Mouse (Mus musculus) left cerebral cortex, adult 18-20 months (tissue): ENCODE results near the gene Ddo. TPM values are rescaled to one million over a fixed set of nuclear protein-coding genes. Genes with fewer than 3 reads are reported as not detected.

ENCODE experiments used
- DNase-seq, 2 experiments: peaks; one replicate each; pipeline ENCODE4 v3.0.0; 2021 to 2022; ENCODE audit warnings: low spot score in 2 of 2, mixed read lengths in 1 of 2
- long read RNA-seq, 2 experiments: library from polyadenylated mRNA; stranded (forward); transcript quantifications; one replicate each; pipeline ENCODE4 v2.0.0; 2021
- total RNA-seq, 2 experiments: library from RNA; stranded (reverse); gene quantifications; 2 replicates each; pipeline ENCODE4 v1.2.3; 2021

The Ddo gene
- 10 to 100 TPM; 12.4 to 13.9 TPM for total RNA-seq
- long read RNA-seq, experiment 1, transcript Ddo-201 (5 exons, 3,000 nt) = major isoform, 11 of 15 reads
- long read RNA-seq, experiment 1, partial matches to known transcripts = 1 of 15 reads
- long read RNA-seq, experiment 1, other reads (novel, unspliced or antisense) = 2 of 15 reads
- long read RNA-seq, experiment 2, transcript Ddo-201 (5 exons, 3,000 nt) = major isoform, 9 of 13 reads
- long read RNA-seq, experiment 2, partial matches to known transcripts = 0 of 13 reads
- long read RNA-seq, experiment 2, other reads (novel, unspliced or antisense) = 1 of 13 reads

- no peak for DNase-seq
These were observed at the start of gene Ddo for GRCm38 (mm10) chr10:40629656-40630311. Gene Ddo, plus strand, starts transcription at chr10:40630011.

- DNase-seq = peak in 1 of 2 experiments; percentile 9
These were observed 46.1 kb upstream of the Ddo start for GRCm38 (mm10) chr10:40583584-40584255.

GRCm38 (mm10) chr10:40592186-40592585 is 37.6 kb upstream of the Ddo start:
- peak; percentile 65 to 69 for DNase-seq

- peak; percentile 44 to 48 for DNase-seq
These were observed 32.6 kb upstream of the Ddo start for GRCm38 (mm10) chr10:40597177-40597576.

- DNase-seq = peak; percentile 32
These were observed 25.0 kb upstream of the Ddo start for GRCm38 (mm10) chr10:40604706-40605394.

GRCm38 (mm10) chr10:40617973-40618372 is 11.8 kb upstream of the Ddo start:
- no peak for DNase-seq

- no peak for DNase-seq
These were observed 10.1 kb upstream of the Ddo start for GRCm38 (mm10) chr10:40619760-40620159.

GRCm38 (mm10) chr10:40629140-40629539 is 671 bp upstream of the Ddo start:
- peak in 1 of 2 experiments; percentile 43 for DNase-seq

GRCm38 (mm10) chr10:40630457-40630856 is 646 bp downstream of the Ddo start:
- DNase-seq = no peak

GRCm38 (mm10) chr10:40630961-40631360 is 1.1 kb downstream of the Ddo start:
- no peak for DNase-seq

GRCm38 (mm10) chr10:40632087-40632486 is 2.3 kb downstream of the Ddo start:
- no peak for DNase-seq

- DNase-seq = no peak
These were observed 7.5 kb downstream of the Ddo start for GRCm38 (mm10) chr10:40637331-40637730.

- DNase-seq = peak; percentile 82 to 90
These were observed 8.5 kb downstream of the Ddo start for GRCm38 (mm10) chr10:40638276-40638675.

GRCm38 (mm10) chr10:40638823-40639819 is 9.3 kb downstream of the Ddo start:
- peak; percentile 41 to 63 for DNase-seq

GRCm38 (mm10) chr10:40640406-40640805 is 10.6 kb downstream of the Ddo start:
- no peak for DNase-seq

GRCm38 (mm10) chr10:40641901-40642300 is 12.1 kb downstream of the Ddo start:
- DNase-seq = no peak

- DNase-seq = no peak
These were observed 13.3 kb downstream of the Ddo start for GRCm38 (mm10) chr10:40643126-40643525.

GRCm38 (mm10) chr10:40644456-40644855 is 14.6 kb downstream of the Ddo start:
- DNase-seq = no peak

GRCm38 (mm10) chr10:40645346-40645745 is 15.5 kb downstream of the Ddo start:
- DNase-seq = no peak

- DNase-seq = no peak
These were observed 19.0 kb downstream of the Ddo start for GRCm38 (mm10) chr10:40648776-40649175.
